Mouse (Mus musculus): ENCODE results near the gene Nwd1.
A peak's percentile ranks its signal among the peaks of the same experiment; 100 is the strongest.
"Not testable (repeated sequence)": the region's sequence is repeated elsewhere in the genome, so short reads cannot be mapped to it uniquely, and the experiment has no call there.

Gene Nwd1

GRCm38 (mm10) chr8:72646060-72646767 is at the start of gene Nwd1:
Nwd1 (plus strand) TSS chr8:72646711.
- DNase-seq = peak; percentile 96 to 97

DNA sequence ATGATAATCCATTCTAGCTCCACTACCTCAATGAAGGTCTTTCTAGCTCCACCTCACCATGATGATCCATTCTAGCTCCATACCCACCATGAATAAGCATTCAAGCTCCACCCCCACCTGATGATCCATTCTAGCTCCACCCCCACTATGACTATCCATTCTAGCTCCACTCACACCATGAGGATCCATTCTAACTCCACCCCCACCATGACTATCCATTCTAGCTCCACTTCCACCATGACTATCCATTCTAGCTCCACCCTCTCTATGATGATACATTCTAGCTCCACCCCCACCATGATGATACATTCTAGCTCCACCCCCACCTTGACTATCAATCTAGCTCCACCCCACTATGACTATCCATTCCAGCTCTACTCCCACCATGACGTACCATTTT is 3.6 kb upstream of the Nwd1 start:
- no peak for DNase-seq

- DNase-seq = peak; percentile 50 to 58
Measured at GRCm38 (mm10) chr8:72644601-72645000, 1.9 kb upstream of the Nwd1 start.

DNA sequence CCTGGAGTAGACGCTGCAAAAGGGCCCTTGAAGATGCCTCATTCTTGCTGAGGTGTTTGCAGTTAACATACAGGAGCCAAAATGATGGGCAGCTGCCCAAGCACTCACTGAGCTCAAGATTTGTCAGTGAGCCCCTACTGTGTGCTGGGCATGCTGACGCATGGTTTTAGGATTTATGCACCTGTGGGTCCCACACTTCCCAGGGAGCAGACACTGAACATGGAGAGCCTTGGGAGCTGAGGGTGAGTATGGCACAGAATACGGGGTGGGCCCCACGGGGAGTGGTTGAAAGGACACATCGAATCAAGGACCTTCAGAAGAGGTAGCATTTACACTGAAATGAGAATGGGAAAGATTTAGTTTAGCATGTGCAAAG is 245 bp downstream of the Nwd1 start:
- DNase-seq = no peak

GRCm38 (mm10) chr8:72650697-72651096 is 4.2 kb downstream of the Nwd1 start:
- no peak for DNase-seq

DNA sequence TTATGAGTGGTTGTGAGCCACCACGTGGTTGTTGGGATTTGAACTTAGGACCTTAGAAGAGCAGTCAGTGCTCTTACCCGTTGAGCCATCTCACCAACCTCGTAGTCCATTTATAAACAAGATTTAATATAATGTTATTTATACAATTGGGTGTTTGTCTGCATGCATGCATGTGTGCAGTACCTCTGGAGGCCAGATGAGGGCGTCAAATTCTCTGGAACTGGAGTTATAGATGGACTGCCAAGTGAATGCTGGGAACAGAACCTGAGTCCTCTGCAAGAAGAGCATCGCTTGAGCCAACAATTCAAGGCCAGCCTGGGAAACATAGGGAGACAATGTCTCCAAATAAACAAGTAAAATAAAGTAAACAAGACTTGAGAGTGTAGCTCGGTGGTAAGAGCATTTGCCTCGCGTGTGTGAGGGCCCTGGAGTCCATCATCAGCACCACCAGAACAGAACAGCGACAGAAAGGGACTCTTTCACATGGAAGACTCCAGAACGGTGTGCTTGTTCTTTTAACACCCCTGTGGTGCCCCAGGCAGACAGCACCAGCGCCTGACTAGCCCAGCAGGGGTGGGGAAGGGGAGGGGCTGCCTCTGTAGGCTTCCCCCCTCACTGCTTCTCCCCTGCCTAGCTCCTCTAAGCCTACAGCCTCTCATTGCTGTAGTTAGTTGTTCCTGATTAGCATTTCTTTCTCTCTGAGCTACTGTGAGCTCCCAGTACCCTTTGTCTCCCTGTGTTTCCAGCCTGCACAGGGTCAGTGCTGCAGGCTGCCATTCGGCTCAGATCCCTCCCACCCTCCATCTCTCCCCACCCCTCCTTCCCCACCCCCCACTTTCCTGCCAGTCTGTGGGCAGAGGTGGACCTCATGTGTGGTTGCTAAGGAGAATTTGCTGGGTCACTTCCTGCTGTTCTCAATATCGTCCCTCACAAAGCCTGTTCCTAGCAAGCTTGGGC is 8.3 kb downstream of the Nwd1 start:
- DNase-seq = peak; percentile 48 to 62

DNA sequence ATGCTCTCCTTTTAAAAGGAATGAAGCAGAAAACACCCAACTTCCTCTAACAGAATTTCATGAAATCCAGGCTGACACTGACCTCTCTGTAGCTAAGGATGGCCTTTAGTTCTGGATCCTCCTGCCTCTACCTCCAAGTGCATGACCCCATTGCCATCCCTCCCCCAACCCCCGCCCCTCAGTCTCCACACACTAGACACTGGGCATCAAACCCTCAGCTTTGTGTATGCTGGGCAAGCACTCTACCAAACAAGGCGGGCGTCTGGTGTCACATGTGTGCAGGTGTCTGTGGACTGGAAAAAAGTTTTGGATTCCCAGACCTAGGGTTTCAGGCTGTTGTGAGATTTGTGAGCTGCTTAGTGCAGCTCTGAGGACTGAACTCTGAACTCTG is 9.0 kb downstream of the Nwd1 start:
- no peak for DNase-seq

- peak in 1 of 2 experiments; percentile 25 for DNase-seq
Measured at GRCm38 (mm10) chr8:72659967-72660366, 13.5 kb downstream of the Nwd1 start.

GRCm38 (mm10) chr8:72664107-72664652 is 17.7 kb downstream of the Nwd1 start:
- DNase-seq = no peak

- no peak for DNase-seq
Measured at GRCm38 (mm10) chr8:72664757-72665156, 18.2 kb downstream of the Nwd1 start.

GRCm38 (mm10) chr8:72665405-72665804 is 18.9 kb downstream of the Nwd1 start:
- DNase-seq = no peak

GRCm38 (mm10) chr8:72668925-72669324 is 22.4 kb downstream of the Nwd1 start:
- DNase-seq = no peak

DNA sequence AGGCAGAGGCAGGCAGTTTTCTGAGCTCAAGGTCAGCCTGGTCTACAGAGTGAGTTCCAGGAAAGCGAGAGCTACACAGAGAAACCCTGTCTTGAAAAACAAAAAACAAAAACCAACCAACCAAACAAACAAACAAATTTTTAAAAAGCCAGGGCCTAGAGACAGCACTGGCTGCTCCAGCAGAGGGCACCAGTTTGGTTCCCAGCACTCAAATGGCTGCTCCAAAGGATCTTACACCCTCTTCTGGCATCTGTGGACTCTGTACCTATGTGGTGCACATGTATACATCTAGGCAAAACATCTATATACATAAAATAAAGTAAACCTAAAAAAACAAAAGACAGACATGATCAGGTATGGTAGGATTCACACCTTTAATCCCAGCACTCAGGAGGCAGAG is 26.3 kb downstream of the Nwd1 start:
- DNase-seq = no peak

DNA sequence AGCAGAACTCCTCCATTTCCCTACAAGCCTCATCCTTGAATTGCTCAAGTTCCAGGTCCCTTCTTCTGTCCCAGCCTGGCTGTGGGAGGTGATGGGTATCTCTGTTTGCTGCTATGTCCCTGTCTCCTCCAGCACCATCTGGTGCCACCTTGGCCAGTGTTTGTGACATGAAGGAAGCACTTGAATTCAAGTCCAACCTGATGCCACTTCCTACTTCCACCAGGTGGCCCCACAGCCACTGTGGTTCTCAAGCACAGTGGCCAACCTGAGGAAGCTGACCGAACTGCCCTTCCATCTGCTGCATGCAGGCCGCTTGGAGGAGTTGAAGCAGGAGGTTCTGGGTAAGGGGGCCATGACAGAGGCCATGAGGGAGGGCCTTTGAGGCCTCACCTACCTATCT is 27.7 kb downstream of the Nwd1 start:
- DNase-seq = no peak

DNA sequence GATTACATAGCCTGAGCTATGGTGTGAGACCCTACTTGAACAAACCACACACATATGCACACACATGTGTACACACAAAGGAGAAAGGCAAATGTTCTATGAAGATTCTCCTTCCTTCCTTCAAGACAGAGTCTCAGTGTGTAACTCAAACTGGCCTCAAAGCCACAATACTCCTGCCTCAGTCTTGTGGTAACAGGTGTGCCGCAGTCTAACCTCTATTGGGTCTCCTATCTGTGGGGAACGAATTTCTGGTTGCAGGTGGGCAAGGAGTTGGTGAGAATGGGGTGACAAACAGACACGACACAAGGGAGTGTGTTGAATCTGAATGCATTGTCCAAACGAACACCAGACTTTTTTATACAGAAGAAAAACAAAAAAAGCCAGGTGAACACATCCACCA is 29.9 kb downstream of the Nwd1 start:
- DNase-seq = no peak

DNA sequence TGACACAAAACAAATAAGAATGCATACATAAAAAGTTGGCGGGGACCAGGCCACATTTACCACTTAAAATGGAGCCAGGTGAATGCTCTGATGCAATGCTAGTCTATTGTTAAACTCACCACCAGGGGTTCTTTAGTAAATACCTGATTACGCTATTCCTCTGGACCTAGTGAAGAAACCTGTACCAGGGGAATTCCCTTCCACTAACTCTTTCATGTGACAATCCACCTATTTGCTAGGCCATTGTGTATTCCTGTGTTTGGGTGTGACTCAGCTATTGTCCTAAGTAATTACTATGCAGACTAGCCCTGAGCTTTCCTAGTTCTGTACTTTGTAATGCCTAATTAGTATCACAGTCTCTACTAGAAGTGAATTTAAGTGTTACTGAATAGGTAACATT is 30.3 kb downstream of the Nwd1 start:
- DNase-seq = not testable (repeated sequence)

- no peak for DNase-seq
Measured at GRCm38 (mm10) chr8:72677331-72677730, 30.8 kb downstream of the Nwd1 start.

- peak; percentile 82 to 86 for DNase-seq
Measured at GRCm38 (mm10) chr8:72680133-72680532, 33.6 kb downstream of the Nwd1 start.

GRCm38 (mm10) chr8:72682051-72682687 is 35.7 kb downstream of the Nwd1 start:
- no peak for DNase-seq

DNA sequence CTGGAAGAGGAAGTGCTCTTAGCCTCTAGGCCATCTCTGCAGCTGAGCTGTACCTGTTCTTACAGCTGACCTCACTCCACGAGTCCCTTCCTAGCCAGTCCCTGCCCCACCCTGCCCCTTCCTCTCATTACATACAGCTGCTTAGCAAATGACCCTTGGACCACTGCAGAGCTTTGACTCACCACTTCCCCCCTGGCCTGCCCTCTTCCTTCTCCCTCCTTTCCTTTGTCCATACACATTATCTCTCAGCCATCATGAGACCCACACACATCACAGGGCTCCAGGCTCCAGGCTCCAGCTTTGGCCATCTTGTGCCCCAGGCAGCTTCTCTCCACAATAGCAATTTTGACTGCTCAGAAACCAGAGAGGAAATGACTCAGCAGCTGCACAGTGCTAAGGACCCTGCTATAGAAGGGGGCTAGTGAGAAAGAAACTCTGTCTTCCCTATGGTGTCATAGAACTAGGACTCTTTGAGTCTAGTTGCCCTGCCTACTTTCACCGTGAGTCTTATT is 36.6 kb downstream of the Nwd1 start:
- DNase-seq = no peak

GRCm38 (mm10) chr8:72683572-72684099 is 37.1 kb downstream of the Nwd1 start:
- not testable (repeated sequence) for DNase-seq

GRCm38 (mm10) chr8:72698349-72698926 is 51.9 kb downstream of the Nwd1 start:
- no peak for DNase-seq
